ENCODE assay signal across 8 mouse cellular contexts in the genomic region with DNA sequence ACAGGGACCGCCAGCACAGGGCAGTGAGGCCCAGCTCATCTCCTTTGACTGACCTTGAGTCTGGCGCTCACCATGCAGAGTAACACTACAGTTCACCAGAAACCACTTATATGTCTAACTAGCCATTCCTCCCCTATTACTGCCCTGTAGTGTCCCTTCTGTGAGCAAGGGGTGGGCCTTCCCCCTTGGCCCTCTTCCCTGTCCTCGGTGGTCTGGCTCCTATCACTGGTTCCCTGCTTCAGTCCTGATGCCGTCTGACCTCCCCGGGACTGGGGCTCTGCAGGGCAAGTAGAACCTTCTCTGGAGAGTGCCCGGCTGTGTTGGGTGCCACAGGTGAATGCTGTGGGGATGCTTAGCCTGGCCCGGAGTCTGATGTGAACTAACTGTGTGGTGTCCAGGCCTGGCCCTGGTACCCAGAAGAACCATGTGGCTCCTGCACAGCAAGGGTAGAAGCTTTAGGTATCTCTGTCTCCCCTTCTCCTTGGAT. TPM values are rescaled to one million over a fixed set of nuclear protein-coding genes. Genes with fewer than 3 reads are reported as not detected.
DNase-seq lines count a peak whose midpoint lies in the region; ATAC-seq and TF ChIP-seq lines count a peak whose summit lies in the region.

No protein-coding gene starts in this region.

- peak overlapping the region; percentile 81 for H3K27ac ChIP-seq in kidney, embryonic 16.5 days (ENCODE audit: low read length)
- H3K27ac ChIP-seq in embryonic facial prominence, embryonic 14.5 days (replicated peaks; ENCODE audit: low read depth, low read length): peak overlapping the region; percentile 88
- H3K27ac ChIP-seq in intestine, embryonic 15.5 days: peak overlapping the region; percentile 80; the same call in 1 of the 2 replicates
- H3K27ac ChIP-seq in midbrain, postnatal 0 days (ENCODE audit: low read depth, low read length): peak overlapping the region; percentile 74

- TF ChIP-seq CTCF in midbrain, postnatal 0 days (IDR thresholded peaks at IDR 0.05): no peak

- ATAC-seq in kidney, embryonic 16.5 days (ENCODE audit: low FRiP score, low TSS enrichment): no peak
- ATAC-seq in embryonic facial prominence, embryonic 14.5 days (ENCODE audit: low read depth): no peak
- no peak for ATAC-seq in intestine, embryonic 15.5 days
- ATAC-seq in midbrain, postnatal 0 days (ENCODE audit: low FRiP score): no peak

- H3K4me1 ChIP-seq in kidney, embryonic 16.5 days (ENCODE audit: insufficient read depth, low read length): peaks cover 17% of the 10 kb centered on the region
- H3K4me1 ChIP-seq in embryonic facial prominence, embryonic 14.5 days (ENCODE audit: control insufficient read depth, insufficient read depth, low read length): peaks cover 8% of the 10 kb centered on the region
- H3K4me1 ChIP-seq in intestine, embryonic 15.5 days (replicated peaks): peaks cover 19% of the 10 kb centered on the region
- H3K4me1 ChIP-seq in midbrain, postnatal 0 days (ENCODE audit: insufficient read depth, low read length): peaks cover 3% of the 10 kb centered on the region; the same call in 1 of the 2 replicates

- peak overlapping the region; percentile 92 for H3K4me2 ChIP-seq in kidney, embryonic 16.5 days (replicated peaks; ENCODE audit: low read depth, low read length)
- H3K4me2 ChIP-seq in embryonic facial prominence, embryonic 14.5 days (ENCODE audit: low read depth, low read length): peak overlapping the region; percentile 69
- peak overlapping the region; percentile 78 for H3K4me2 ChIP-seq in intestine, embryonic 15.5 days (replicated peaks)
- no peak overlapping the region for H3K4me2 ChIP-seq in midbrain, postnatal 0 days (ENCODE audit: low read depth, low read length, poor library complexity, severe bottlenecking)

- H3K36me3 ChIP-seq in kidney, embryonic 16.5 days (ENCODE audit: insufficient read depth, low read length): peaks cover 57% of the 10 kb centered on the region
- peaks cover 78% of the 10 kb centered on the region for H3K36me3 ChIP-seq in embryonic facial prominence, embryonic 14.5 days (ENCODE audit: control insufficient read depth, insufficient read depth, low read length)
- H3K36me3 ChIP-seq in intestine, embryonic 15.5 days: peaks cover 36% of the 10 kb centered on the region
- H3K36me3 ChIP-seq in midbrain, postnatal 0 days (ENCODE audit: insufficient read depth, low read length): peaks cover 56% of the 10 kb centered on the region

- no peak for DNase-seq in kidney, postnatal 4 days
- DNase-seq in embryonic facial prominence, embryonic 14.5 days (ENCODE audit: low spot score): no peak
- no peak for DNase-seq in midbrain, postnatal 0 days (ENCODE audit: low spot score)
- DNase-seq in layer of hippocampus, adult 11-12 months (ENCODE audit: low spot score): no peak
- DNase-seq in embryo, embryonic 10.5 days (ENCODE audit: low spot score): no peak
- no peak for DNase-seq in layer of hippocampus, adult 9-11 months

- H3K4me3 ChIP-seq in kidney, embryonic 16.5 days (ENCODE audit: low read length): peak overlapping the region; percentile 96; the same call in 1 of the 2 replicates
- peak overlapping the region; percentile 83 for H3K4me3 ChIP-seq in embryonic facial prominence, embryonic 14.5 days (ENCODE audit: low read depth, low read length)
- H3K4me3 ChIP-seq in intestine, embryonic 15.5 days (replicated peaks): peak overlapping the region; percentile 93; the same call in 1 of the 2 replicates
- no peak overlapping the region for H3K4me3 ChIP-seq in midbrain, postnatal 0 days (ENCODE audit: low read depth, low read length)

- no peaks in the 10 kb centered on the region for H3K27me3 ChIP-seq in kidney, embryonic 16.5 days (ENCODE audit: insufficient read depth, low read length)
- H3K27me3 ChIP-seq in embryonic facial prominence, embryonic 14.5 days (replicated peaks; ENCODE audit: control insufficient read depth, insufficient read depth, low read length): no peaks in the 10 kb centered on the region
- no peaks in the 10 kb centered on the region for H3K27me3 ChIP-seq in intestine, embryonic 15.5 days (replicated peaks)
- no peaks in the 10 kb centered on the region for H3K27me3 ChIP-seq in midbrain, postnatal 0 days (ENCODE audit: insufficient read depth, low read length)

- H3K9me3 ChIP-seq in kidney, embryonic 16.5 days (ENCODE audit: low read length): no peaks in the 10 kb centered on the region
- no peaks in the 10 kb centered on the region for H3K9me3 ChIP-seq in embryonic facial prominence, embryonic 14.5 days (ENCODE audit: control insufficient read depth, low read length)
- H3K9me3 ChIP-seq in intestine, embryonic 15.5 days: no peaks in the 10 kb centered on the region
- no peaks in the 10 kb centered on the region for H3K9me3 ChIP-seq in midbrain, postnatal 0 days (ENCODE audit: low read length)

- 90% methylated on average over 7 of the region's 7 CpGs for WGBS in kidney, embryonic 16.5 days
- WGBS in embryonic facial prominence, embryonic 14.5 days: 93% methylated on average over 7 of the region's 7 CpGs
- 81% methylated on average over 7 of the region's 7 CpGs for WGBS in intestine, embryonic 15.5 days
- 91% methylated on average over 7 of the region's 7 CpGs for WGBS in midbrain, postnatal 0 days

- peak overlapping the region; percentile 93 for H3K9ac ChIP-seq in kidney, embryonic 16.5 days (replicated peaks; ENCODE audit: low read length)
- peak overlapping the region; percentile 83 for H3K9ac ChIP-seq in embryonic facial prominence, embryonic 14.5 days (ENCODE audit: low read depth, low read length)
- H3K9ac ChIP-seq in intestine, embryonic 15.5 days: peak overlapping the region; percentile 94; the same call in 1 of the 2 replicates
- no peak overlapping the region for H3K9ac ChIP-seq in midbrain, postnatal 0 days (replicated peaks; ENCODE audit: low read length, poor library complexity, severe bottlenecking)

RNA-seq across cellular contexts. Expression of gene Mrpl12, which starts 0.9 kb away (rescaled TPM):
- polyA plus RNA-seq in kidney, embryonic 16.5 days (2015; fragmentation: Nextera tagmentation; extraction: Ambion mirVana): 176 and 177 TPM in 2 replicates
- polyA plus RNA-seq in embryonic facial prominence, embryonic 14.5 days (2014; fragmentation: Nextera tagmentation; extraction: Ambion mirVana): 135 and 148 TPM in 2 replicates
- polyA plus RNA-seq in intestine, embryonic 15.5 days (2015; fragmentation: Nextera tagmentation; extraction: Ambion mirVana): 222 and 231 TPM in 2 replicates
- 39.2 and 42.7 TPM in 2 replicates for total RNA-seq in midbrain, postnatal 0 days (2014; rRNA removed)
- 147 TPM in 2 replicates for polyA plus RNA-seq in midbrain, postnatal 0 days (2015; fragmentation: Nextera tagmentation; extraction: Ambion mirVana)

RNA-seq across cellular contexts. Expression of gene Slc25a10, which starts 8.1 kb away (rescaled TPM):
- polyA plus RNA-seq in kidney, embryonic 16.5 days (2015; fragmentation: Nextera tagmentation; extraction: Ambion mirVana): 120 and 123 TPM in 2 replicates
- polyA plus RNA-seq in embryonic facial prominence, embryonic 14.5 days (2014; fragmentation: Nextera tagmentation; extraction: Ambion mirVana): 47.6 and 53.1 TPM in 2 replicates
- 79.1 and 90.1 TPM in 2 replicates for polyA plus RNA-seq in intestine, embryonic 15.5 days (2015; fragmentation: Nextera tagmentation; extraction: Ambion mirVana)
- 28.4 and 30.1 TPM in 2 replicates for total RNA-seq in midbrain, postnatal 0 days (2014; rRNA removed)
- 19.8 and 21.4 TPM in 2 replicates for polyA plus RNA-seq in midbrain, postnatal 0 days (2015; fragmentation: Nextera tagmentation; extraction: Ambion mirVana)

RNA-seq across cellular contexts. Expression of gene Arl16, which starts 16.1 kb away (rescaled TPM):
- polyA plus RNA-seq in kidney, embryonic 16.5 days (2015; fragmentation: Nextera tagmentation; extraction: Ambion mirVana): 46.5 and 50.4 TPM in 2 replicates
- polyA plus RNA-seq in embryonic facial prominence, embryonic 14.5 days (2014; fragmentation: Nextera tagmentation; extraction: Ambion mirVana): 43.2 and 46.4 TPM in 2 replicates
- polyA plus RNA-seq in intestine, embryonic 15.5 days (2015; fragmentation: Nextera tagmentation; extraction: Ambion mirVana): 34.7 and 36.5 TPM in 2 replicates
- 62.8 and 72.6 TPM in 2 replicates for total RNA-seq in midbrain, postnatal 0 days (2014; rRNA removed)
- 65.7 and 73.0 TPM in 2 replicates for polyA plus RNA-seq in midbrain, postnatal 0 days (2015; fragmentation: Nextera tagmentation; extraction: Ambion mirVana)

RNA-seq across cellular contexts. Expression of gene Ccdc137, which starts 25.6 kb away (rescaled TPM):
- 40.6 and 43.9 TPM in 2 replicates for polyA plus RNA-seq in kidney, embryonic 16.5 days (2015; fragmentation: Nextera tagmentation; extraction: Ambion mirVana)
- 27.7 and 27.9 TPM in 2 replicates for polyA plus RNA-seq in embryonic facial prominence, embryonic 14.5 days (2014; fragmentation: Nextera tagmentation; extraction: Ambion mirVana)
- 27.6 and 31.3 TPM in 2 replicates for polyA plus RNA-seq in intestine, embryonic 15.5 days (2015; fragmentation: Nextera tagmentation; extraction: Ambion mirVana)
- total RNA-seq in midbrain, postnatal 0 days (2014; rRNA removed): 14.8 and 18.2 TPM in 2 replicates
- 17.0 and 19.8 TPM in 2 replicates for polyA plus RNA-seq in midbrain, postnatal 0 days (2015; fragmentation: Nextera tagmentation; extraction: Ambion mirVana)

RNA-seq across cellular contexts. Expression of gene Oxld1, which starts 25.6 kb away (rescaled TPM):
- polyA plus RNA-seq in kidney, embryonic 16.5 days (2015; fragmentation: Nextera tagmentation; extraction: Ambion mirVana): 15.4 and 15.9 TPM in 2 replicates
- polyA plus RNA-seq in embryonic facial prominence, embryonic 14.5 days (2014; fragmentation: Nextera tagmentation; extraction: Ambion mirVana): 12.8 and 15.3 TPM in 2 replicates
- 16.4 and 18.2 TPM in 2 replicates for polyA plus RNA-seq in intestine, embryonic 15.5 days (2015; fragmentation: Nextera tagmentation; extraction: Ambion mirVana)
- total RNA-seq in midbrain, postnatal 0 days (2014; rRNA removed): 7.9 and 9.7 TPM in 2 replicates
- 11.4 and 11.5 TPM in 2 replicates for polyA plus RNA-seq in midbrain, postnatal 0 days (2015; fragmentation: Nextera tagmentation; extraction: Ambion mirVana)
